Mouse (Mus musculus) cerebellum, postnatal 36 days (tissue): ENCODE results near the gene Alkbh7.

Experiments used
- DNase-seq, 2 experiments: peaks; one replicate each; pipeline ENCODE4 v3.0.0; 2021 to 2022; ENCODE audit warnings: mixed read lengths in 2 of 2

Gene Alkbh7

DNA sequence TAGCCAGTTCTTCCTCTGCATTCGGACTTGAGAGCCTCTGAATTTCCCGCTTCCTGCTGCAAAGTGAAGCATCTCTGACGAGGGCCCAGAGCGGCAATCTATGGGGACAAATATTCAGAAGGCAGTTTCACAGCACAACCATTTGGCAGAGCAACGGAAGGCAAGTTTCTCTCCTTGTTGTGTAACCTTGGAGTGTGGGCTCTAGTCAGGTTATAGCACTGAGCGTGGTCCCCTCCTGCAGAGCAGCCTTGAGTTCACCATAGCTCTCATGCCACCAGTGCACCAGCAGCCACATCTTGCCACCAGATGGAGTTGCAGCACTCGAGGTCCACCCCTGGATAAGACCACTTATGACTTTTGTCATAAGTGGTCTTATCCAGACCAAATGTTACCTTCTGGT, 8.7 kb upstream of the Alkbh7 start:
- DNase-seq, result no peak

DNA sequence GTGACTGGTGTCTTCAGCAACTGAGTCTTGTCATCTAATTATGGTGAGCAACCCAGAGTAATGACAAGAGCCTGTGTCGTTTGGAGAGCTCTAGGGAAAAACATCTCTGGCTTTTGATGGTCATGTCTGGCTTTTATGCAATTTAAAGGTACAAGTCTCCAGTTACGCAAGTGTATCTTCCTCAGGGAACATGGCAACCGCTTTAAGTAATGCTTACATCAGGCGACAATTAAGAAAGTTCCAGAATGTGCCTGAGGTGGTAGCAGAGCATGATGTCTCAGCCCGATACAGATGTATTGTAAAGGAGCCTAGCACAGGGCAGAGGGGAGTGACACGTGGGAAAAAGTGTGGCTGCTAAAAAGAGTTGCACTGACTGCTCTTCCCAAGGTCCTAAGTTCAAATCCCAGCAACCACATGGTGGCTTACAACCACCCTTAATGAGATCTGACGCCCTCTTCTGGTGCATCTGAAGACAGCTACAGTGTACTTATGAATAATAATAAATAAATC, 8.2 kb upstream of the Alkbh7 start:
- DNase-seq, result no peak

DNA sequence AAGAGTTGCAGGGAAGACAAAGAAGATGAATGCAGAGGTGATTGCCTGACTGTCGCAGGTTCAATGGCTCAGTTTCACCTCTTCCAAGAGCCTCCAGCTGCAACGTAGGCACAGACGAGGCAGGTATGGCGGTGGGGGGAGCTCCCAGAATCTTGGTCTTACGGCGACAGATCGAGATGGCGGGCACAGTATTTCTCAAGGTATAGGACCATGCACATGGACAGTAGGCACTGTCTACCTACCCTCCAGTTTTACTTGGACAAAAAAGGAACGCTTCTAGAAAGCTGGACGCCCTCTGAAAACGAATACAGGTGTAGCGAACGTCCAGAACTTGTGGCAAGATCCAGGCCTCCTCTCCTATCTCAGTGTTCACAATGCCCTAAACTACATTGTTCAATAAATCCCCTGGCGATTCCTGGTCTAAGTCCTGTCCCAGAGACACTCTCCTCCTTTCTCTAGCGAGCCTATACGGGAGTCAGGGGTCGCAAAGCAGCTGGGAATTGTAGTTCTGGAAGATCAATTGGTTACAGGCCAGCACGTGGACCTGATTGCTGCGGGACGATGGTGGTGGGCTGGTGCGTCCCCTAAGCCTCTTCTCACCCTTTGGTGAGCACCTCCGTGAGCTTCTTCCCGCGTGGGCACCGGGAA, 7.5 kb upstream of the Alkbh7 start:
- DNase-seq, result peak; percentile 27 to 67

DNA sequence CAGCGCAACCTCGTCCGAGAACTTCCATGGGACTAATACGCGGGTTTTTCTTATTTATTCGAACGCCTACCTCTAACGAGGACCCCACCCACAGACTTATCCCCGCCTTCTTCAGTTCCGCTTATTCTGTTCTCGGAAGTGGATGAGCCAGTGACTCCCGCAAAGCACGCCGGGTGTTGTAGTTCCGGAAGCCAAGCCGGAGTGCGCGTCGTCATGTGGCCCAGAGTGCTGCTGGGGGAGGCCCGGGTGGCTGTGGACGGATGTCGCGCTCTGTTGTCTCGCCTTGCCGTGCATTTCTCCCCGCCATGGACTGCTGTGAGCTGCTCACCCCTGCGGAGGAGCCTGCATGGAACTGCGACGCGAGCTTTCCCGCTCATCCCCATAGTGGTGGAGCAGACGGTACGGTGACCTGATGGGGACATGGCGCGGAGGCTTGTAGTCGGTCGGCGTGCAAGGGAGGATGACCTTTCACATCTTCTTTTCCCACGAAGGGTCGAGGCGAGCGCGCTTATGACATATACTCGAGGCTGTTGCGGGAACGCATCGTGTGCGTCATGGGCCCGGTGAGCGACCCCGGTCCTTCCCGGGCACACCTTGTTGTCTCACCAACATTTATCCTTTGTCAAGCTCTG, 6.9 kb upstream of the Alkbh7 start, which contains the start of gene Clpp:
Gene Clpp, plus strand, starts transcription at position 191 of the 632 bp plus-strand sequence.
- DNase-seq, result peak; percentile 94 to 95

DNA sequence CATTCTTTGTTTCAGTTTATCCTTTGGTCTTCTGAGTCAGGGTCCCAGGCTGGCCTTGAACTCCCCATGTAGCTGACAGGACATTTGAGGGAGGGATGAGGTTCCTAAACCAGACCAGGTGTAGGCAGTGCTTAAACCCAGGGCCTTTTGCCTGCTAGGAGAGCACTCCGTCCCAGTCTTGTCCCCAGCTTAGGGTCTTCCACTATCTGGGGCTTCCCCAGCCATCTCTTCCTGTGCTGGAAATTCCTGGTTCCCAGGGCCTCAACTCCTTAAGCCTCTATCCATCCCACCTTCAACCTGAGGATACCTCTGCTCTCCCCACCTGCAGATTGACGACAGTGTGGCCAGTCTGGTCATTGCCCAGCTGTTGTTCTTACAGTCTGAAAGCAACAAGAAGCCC, 6.2 kb upstream of the Alkbh7 start:
- no peak for DNase-seq

DNA sequence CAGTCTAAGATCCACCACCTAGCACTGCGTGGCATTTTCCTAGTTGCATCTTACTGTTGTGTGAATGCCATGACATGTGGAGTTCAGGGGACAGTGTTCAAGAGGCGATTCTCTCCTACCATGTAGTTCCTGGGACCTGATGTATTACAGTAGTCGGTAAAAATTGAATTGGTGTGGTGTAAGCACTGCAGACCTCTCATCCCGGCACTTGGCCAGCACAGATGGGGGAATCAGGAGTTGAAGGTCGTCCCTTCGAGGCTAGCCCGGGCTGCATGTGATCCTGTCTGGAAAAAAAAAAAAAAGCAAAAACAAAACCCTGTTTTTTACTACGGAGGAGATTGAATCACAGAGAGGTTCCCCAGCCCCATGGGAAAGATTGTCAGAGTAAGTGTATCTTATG, 2.1 kb upstream of the Alkbh7 start:
- DNase-seq, result no peak

DNA sequence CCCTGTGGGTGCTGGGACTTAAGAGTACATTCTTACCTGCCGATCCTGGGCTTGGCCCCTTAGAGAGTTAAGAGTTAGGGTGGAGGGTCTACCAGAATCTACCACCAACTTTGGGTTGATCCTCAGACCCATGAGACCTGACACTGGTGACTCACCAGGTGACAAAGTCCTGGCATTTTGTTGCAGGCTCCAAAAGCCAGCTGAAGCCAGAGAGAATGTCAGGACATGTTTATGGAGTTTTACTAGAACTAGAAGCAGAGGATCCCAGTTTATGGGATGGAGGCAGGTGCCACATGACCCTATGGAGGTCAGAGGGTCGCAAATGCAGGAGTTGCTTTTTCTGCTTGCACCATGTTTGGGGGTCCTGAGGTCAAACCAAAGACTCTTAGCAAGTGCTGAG, 633 bp upstream of the Alkbh7 start:
- DNase-seq, result no peak

DNA sequence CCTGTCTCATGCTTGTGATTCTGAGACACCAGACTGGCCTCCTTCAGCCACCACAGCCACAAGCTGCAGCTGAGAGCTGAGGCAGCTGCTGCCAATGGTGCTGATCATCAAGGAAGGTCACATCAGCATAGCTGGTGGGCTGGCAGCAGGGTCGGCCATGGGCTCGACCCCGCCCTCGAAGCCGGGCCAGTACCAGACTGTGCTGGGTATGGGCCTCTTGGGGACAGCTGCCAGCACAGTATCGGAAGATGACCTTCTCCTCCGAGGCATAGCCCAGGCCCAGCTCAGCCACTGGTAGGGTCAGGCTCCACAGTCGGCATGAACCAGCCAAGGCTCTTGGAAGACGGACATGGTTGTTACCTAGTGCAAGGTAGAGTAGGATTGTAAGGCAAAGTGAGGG, 2.3 kb downstream of the Alkbh7 start:
- DNase-seq, result no peak

DNA sequence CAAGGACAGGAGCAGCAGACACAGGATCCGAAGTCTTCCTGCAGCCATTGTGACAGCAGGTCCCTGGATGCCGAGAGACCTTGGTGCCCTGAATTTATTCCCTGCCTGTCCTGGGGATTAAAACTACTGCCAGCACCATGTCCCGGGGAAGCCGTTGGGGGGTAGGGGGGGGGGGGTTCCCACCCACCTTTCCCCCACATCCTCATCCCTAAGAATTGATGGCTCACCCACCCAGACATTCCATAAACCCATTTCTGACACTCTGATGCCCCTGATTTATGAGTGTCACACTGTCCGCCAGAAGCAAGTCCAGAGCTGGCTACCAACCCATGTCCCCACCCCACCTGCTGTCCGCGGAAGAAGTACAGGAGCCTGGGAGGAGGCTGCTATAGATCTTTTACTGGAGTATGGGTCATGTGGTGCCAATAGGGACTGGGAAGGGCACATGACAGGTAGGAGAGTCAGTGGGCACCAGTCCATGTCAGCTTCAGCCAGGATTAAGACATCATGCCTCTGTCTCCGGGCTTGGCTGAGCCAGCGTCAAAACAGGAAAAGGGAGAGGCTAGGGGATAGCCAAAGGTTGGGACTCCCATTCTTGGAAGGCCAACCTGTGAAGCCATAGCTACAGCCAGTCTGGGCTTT, 3.0 kb downstream of the Alkbh7 start, which contains the start of gene Pspn:
Gene Pspn, minus strand, starts transcription at position 51 of the 642 bp plus-strand sequence.
- DNase-seq, result no peak

DNA sequence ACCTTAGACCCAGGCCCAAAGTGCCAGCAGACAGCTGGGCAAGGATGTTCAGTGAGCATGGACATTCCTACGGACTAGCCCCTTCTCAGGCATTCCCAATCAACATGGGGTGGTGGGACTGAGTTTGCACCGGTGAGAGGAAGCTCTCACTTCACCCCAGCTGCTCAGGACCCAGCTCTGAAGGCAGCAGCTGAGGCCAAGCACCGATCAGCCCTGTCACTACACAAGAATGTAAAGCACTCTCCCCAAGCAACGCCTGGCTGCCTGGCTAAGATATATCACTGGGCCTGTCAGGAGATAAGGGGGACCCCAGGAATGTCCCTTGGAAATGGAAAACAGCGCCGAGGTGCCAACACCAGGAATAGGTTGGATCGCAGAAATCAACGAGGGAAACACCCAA, 4.1 kb downstream of the Alkbh7 start:
- DNase-seq, result no peak

DNA sequence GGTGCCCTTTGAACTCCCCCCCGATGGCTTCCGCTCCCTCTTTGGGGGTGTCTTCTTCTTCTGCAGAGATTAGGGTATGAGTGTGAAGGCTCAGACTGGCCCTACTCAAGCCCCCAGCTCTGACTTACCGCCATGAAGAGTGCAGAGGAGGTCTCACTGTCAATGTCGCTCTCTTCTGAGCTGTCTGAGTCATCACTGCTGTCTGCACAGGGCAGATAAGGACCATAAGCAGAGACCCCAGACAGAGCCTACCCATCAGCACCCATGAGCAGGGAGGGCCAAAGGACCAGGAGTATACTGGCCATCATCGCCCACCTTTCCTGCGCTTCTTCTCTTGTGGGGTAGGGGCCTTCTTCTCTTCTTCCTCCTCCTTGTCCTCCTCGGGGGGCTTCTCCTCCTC, 6.9 kb downstream of the Alkbh7 start:
- DNase-seq, result no peak

DNA sequence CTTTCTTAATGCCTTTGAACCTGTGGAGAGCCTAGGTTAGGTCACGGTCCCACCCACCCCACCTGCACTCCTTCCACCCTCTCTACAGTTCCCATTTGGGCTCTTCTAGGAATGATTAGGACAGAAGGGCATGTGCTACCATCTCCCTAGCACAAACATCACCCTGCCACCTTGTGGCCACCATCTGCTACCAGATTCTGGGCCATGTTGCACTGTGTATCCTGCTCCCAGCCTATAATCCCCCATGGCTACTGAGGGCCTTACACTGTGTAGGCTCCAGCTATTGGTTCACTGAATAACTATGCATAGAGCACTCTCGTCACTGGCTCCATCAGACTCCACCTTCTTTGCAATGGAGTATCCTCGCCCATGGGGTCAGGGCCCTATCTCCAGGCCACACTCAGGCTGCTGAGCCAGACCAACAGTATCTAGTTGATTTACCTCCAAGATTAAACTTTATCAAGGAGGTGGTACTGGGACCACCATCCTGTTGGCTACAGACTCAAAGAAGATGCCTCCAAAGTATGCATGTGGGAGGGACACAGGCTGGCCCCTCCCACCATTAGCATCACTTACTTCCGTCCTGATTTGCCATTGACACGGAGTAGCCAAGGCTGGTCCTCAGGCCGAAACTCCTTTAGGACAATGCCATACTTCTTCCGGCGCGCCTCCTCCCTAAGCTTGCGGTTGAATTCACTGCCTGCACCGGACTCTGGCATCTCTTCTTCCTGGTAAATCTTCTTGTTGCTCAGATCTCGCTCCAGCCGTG, 10.2 kb downstream of the Alkbh7 start:
- no peak for DNase-seq

DNA sequence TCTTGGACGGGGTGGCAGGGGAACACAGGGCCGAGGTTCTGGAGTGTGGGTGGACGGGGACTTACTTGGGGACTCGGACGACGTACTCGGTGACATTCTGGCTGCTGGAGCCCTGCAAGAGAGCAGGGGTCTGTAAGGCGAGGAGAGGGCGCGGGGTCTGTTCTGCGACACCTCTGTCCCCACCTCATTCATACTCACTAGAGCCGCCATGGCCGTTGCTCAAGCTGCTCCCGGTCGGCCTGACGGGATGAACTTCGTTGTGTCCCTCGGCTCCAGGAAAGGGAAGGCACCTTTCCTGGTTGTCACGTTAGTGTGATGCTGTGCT, 13.7 kb downstream of the Alkbh7 start:
- no peak for DNase-seq

DNA sequence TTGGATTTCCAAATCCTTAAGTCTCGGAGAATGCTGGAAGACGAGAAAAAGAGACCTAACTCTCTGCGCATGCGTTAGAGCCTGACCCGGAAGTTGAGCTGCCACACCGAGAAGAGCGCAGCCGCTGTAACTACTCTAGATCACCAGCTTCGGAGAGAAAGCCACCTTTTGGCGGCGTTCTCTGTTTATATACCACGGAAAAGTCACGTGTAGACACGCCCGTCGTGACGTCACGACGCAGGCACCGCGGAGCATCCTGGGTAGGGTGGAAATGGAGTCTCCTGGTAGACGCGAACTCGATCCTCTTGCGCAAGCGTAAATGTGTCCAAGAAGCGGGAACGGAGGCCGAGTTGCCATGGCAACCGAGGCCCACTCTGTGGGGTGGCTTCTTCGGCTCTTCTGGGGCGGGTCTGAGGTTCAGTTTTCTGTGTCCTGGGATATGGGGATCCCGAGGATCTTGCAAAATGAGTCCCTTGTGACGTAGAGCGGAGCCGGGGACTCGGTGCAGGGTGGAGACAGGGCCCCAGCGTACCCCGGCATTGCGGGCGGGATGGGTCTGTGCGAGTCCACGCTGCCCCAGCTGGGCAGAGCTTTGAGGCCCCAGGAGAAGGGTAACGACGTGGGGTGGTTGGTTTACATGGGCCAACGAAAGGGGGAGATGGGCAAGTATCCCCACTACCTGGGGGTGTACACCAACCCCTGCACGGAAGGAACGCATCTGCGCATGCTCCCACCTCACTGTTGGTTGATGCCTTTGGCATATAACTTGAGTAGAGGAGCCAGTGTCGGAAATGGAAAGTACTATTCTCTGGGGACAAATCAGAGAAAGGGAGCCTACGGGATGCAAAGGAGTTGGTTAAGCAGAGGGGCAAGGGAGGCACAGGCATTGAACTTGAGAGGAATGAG, 14.3 kb downstream of the Alkbh7 start, which contains the start of the genes Gtf2f1 and Gm17949:
Gene Gtf2f1, minus strand, starts transcription at position 53 of the 906 bp plus-strand sequence.
Gene Gm17949, plus strand, starts transcription at position 234 of the 906 bp plus-strand sequence.
- DNase-seq, result peak; percentile 92 to 98

DNA sequence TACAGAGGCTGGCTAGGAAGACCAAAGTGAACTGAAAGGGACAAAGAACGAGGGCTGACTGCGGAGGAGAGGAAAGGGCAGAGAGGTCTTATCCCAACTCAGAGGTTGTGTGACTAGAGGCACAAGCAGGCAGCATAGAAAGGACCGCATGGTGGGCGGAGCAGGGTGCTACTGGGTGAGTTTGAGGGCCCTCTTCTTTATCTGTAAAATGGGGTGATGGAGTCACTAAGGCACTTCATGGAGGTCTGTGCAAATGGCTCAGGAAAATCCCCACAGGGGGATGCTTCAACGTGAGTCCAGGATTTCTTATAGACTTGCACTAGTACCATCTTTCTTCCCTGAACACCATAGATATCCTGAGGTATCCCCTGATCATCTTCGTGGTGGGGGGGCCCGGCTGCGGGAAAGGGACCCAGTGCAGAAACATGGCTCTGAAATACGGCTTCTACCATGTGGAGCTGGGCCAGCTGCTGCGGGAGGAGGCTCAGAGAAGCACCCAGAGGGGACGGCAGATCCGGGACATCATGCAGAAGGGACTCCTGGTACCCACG, 15.2 kb downstream of the Alkbh7 start:
- no peak for DNase-seq

DNA sequence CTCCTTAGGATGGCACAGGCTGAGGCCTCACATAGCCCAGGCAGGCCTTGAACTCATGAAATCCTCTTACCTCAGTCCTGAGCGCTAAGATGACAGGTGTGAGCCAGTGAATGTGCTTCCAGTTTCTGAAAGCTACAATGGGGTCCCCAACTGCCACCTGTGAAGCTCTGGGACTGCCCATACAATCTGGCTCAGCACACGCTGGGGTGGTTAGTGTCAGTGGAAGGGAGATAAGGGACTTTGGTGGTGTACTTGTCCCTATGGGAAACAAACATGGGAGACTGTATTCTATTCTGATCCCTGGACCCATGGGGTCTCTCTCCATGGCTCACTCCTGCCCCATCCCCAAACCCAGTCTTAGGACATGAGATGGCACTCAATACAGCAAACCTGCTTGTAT, 22.6 kb downstream of the Alkbh7 start:
- DNase-seq, result no peak

DNA sequence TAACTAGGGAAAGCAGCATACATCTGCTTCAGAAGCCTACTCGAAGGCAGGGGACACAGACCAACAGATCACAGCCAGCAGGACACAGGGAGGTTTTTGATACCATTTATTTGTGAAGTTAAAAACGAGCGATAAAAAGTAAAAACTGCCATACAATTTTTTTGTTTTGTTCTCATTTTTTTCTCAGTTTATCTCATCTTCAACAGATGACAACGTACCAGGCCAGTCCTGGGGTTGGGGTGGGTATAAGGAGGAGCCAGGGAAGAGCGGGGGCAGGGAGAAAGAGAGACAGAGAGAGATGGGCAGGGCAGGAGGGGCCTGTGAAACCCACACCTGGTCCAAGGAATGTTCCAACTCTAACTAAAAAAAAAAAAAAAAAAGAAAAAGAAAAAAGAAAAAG, 23.8 kb downstream of the Alkbh7 start:
- DNase-seq, result no peak

DNA sequence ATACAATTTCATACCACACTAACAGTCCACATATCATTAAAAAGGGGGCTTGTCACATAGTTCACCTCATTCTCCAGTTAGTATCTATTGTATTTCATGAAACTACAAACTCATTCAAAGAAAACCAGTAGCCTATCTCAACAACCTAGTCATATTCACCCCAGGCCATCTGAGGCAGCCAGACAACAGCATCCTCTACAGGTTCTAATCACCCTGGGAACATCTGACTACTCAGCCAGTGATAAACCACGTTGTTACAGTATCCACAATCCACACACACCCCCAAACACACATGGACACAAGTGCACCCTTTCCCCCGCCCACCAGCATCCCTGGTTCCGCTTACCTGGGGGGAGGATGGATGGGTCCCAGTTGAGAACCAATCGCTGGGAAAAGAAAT, 30.3 kb downstream of the Alkbh7 start:
- no peak for DNase-seq

DNA sequence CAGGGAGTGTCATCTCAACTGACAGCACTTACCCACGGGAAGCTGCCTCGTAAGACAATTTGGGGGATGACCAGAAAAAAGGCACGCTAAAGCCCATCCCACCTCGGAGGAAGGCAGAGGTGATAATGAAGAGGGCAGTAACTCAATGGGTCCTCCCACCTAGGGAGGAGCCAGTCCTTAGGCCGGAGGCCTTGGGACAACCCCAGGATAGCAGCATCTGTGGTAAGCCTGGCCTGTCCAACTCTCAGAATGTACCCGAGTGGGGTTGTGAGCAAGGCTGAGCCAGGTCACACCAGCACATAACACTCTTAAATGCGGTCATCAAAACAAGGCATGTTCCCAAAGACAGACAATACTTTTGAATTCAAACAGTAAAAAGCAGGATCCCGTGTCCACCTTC, 32.6 kb downstream of the Alkbh7 start:
- no peak for DNase-seq

DNA sequence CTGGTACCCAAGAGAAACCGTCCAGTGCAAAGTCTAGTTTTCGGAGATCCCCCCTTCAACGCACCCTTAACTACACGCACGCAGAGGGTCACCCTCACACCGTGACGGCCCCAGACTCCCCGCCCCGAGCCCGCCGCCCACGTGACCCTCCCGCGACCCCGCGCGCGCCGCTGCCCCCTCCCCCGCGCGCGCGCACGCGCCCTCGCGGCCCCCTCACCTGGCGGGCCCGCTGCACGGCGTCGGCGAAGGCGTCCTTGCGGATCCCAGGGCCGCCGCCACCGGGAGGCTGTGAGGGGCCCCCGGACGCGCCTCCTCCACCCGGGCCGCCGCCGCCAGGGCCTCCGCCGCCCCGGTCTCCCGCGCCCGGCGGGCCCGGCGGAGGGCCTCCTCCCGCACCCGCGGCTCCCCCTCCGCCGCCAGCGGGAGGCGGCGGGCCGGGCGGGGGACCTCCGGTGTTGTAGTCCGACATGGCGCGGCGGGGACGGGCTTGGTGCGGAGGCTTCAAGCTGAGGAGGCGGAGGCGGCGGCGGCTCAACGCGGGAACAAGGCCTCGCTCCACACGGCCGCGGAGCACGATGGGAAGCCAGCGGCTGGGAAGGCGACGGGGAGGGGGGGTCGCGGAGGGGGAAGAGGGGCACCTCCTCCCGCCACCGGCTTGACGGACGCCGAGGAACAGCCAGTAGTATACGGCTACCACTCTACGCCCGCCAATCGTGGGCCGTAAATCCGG, 34.0 kb downstream of the Alkbh7 start, which contains the start of gene Khsrp:
Gene Khsrp, minus strand, starts transcription at position 592 of the 730 bp plus-strand sequence.
- peak; percentile 31 to 53 for DNase-seq
